Mouse (Mus musculus): ENCODE measurements at regions not wholly inside any gene's neighbourhood (a gene's known extent, or its start where the extent isn't known, plus 50 kb on each side); places are given as distances from the start of the nearest gene placed in this dataset.

GRCm38 (mm10) chr16:77236509-77237271, 223.2 kb downstream of the Usp25 start:
- no peak for DNase-seq (ENCODE audit: low spot score)

- no peak for DNase-seq (ENCODE audit: low spot score)
These were observed 222.5 kb downstream of the Usp25 start for GRCm38 (mm10) chr16:77236021-77236420.

- no peak for DNase-seq (ENCODE audit: low spot score)
These were observed 221.9 kb downstream of the Usp25 start for GRCm38 (mm10) chr16:77235449-77235848.

All from T-cell, adult 2 months (primary cell).